Mouse (Mus musculus) MEL (cell line): ENCODE data around the gene Atpaf2.

Experiments
- CHD2 ChIP-seq: IDR thresholded peaks from 2 replicates; pipeline ENCODE4 v1.6.1; 2011; ENCODE audit warnings: low read length, improper control_type of control experiment
- CTCF ChIP-seq, 3 experiments: IDR thresholded peaks in 2 of 3; conservative IDR thresholded peaks in 1 of 3; 2 replicates each; pipeline ENCODE4 v1.5.1; 2011 to 2012; ENCODE audit warnings: low read length in 3 of 3, low read depth in 2 of 3, mild to moderate bottlenecking in 2 of 3, improper control_type of control experiment in 1 of 3, inconsistent platforms in 1 of 3, mixed read lengths in 1 of 3, moderate library complexity in 1 of 3; ENCODE audit not compliant: control insufficient read depth in 1 of 3, insufficient read depth in 1 of 3, poor library complexity in 1 of 3, severe bottlenecking in 1 of 3
- EP300 ChIP-seq, 2 experiments: IDR thresholded peaks; 2 replicates each; pipeline ENCODE4 v1.6.1; 2011; ENCODE audit warnings: improper control_type of control experiment in 2 of 2, low read length in 2 of 2, low read depth in 1 of 2, mild to moderate bottlenecking in 1 of 2
- GABPA ChIP-seq: IDR thresholded peaks from 2 replicates; pipeline ENCODE4 v1.6.1; 2012; ENCODE audit warnings: low read depth, mild to moderate bottlenecking, inconsistent platforms, low read length, improper control_type of control experiment, moderate library complexity
- MAFK ChIP-seq: IDR thresholded peaks from 2 replicates; pipeline ENCODE4 v1.6.1; 2011; ENCODE audit warnings: low read depth, mild to moderate bottlenecking, low read length, improper control_type of control experiment, borderline replicate concordance
- USF1 ChIP-seq: IDR thresholded peaks from 2 replicates; pipeline ENCODE4 v1.6.1; 2014; ENCODE audit warnings: low read depth, mild to moderate bottlenecking, inconsistent platforms, low read length, improper control_type of control experiment, moderate library complexity

GRCm38 (mm10) chr11:60465943-60466380, 47.7 kb upstream of the Atpaf2 start:
- TF ChIP-seq GABPA (no peak), CTCF (IDR thresholded peaks at IDR 0.05 in 2 of 3, conservative IDR thresholded peaks at IDR 0.05 in 1 of 3; ENCODE audit: control insufficient read depth in 1 of 3, insufficient read depth in 1 of 3, low read depth in 2 of 3, low read length in 3 of 3, poor library complexity in 1 of 3, severe bottlenecking in 1 of 3) (peak; percentile 74 to 87 (median 82)), USF1 (no peak), CHD2 (no peak), EP300 (IDR thresholded peaks at IDR 0.05; ENCODE audit: low read depth in 1 of 2, low read length in 2 of 2) (no peak), MAFK (no peak)
